Mouse (Mus musculus) midbrain, embryonic 14.5 days (tissue): ENCODE measurements at regions not wholly inside any gene's neighbourhood (a gene's known extent, or its start where the extent isn't known, plus 50 kb on each side); places are given as distances from the start of the nearest gene placed in this dataset.

Experiments
- ATAC-seq: fragments of 200-750 bp; cut with Nextera tagmentation; 2 replicates; pipeline ENCODE4 v1.8.0; 2017; ENCODE audit warnings: moderate number of reproducible peaks, moderate library complexity; ENCODE audit not compliant: low FRiP score, low TSS enrichment
- DNase-seq: peaks from one replicate; pipeline ENCODE4 v3.0.0-alpha.2; 2015
- H3K27ac ChIP-seq: fragments of 300-500 bp; sonication (generic); replicated peaks from 2 replicates; pipeline ENCODE4 v1.5.1; 2014; ENCODE audit warnings: mild to moderate bottlenecking, low read depth, low read length, moderate library complexity
- H3K27me3 ChIP-seq: fragments of 300-500 bp; sonication (generic); 2 replicates; pipeline ENCODE4 v1.6.1; 2014; ENCODE audit warnings: low read length, control low read depth, mixed read lengths; ENCODE audit not compliant: control insufficient read depth, insufficient read depth
- H3K36me3 ChIP-seq: fragments of 300-500 bp; sonication (generic); 2 replicates; pipeline ENCODE4 v1.6.1; 2014; ENCODE audit warnings: low read length, control low read depth; ENCODE audit not compliant: control insufficient read depth, insufficient read depth
- H3K4me1 ChIP-seq: fragments of 300-500 bp; sonication (generic); 2 replicates; pipeline ENCODE4 v1.6.1; 2014; ENCODE audit warnings: mild to moderate bottlenecking, antibody characterized with exemption, low read length, control low read depth; ENCODE audit not compliant: control insufficient read depth, insufficient read depth
- H3K4me2 ChIP-seq: fragments of 300-500 bp; sonication (generic); 2 replicates; pipeline ENCODE4 v1.6.1; 2014; ENCODE audit warnings: mild to moderate bottlenecking, low read length, moderate library complexity
- H3K4me3 ChIP-seq: fragments of 300-500 bp; sonication (generic); replicated peaks from 2 replicates; pipeline ENCODE4 v1.5.1; 2014; ENCODE audit warnings: low read depth, low read length
- H3K9ac ChIP-seq: fragments of 300-500 bp; sonication (generic); replicated peaks from 2 replicates; pipeline ENCODE4 v1.6.1; 2014; ENCODE audit warnings: mild to moderate bottlenecking, low read length, moderate library complexity
- H3K9me3 ChIP-seq: fragments of 300-500 bp; sonication (generic); 2 replicates; pipeline ENCODE4 v1.6.1; 2016; ENCODE audit warnings: low read length, control low read depth, mixed read lengths; ENCODE audit not compliant: control insufficient read depth
- WGBS: fragments of 180-500 bp; shearing (Covaris S2); extraction: QIAGEN DNeasy Blood & Tissue Kit; methylation state at CpG from one replicate; pipeline ENCODE4 v1.1.7; 2014; 5-methylcytosine and 5-hydroxymethylcytosine counted together

GRCm38 (mm10) chr11:19160227-19160626 lies 141.4 kb upstream of the Meis1 start:
- ATAC-seq (peak; percentile 58; the same call in 1 of the 2 replicates), DNase-seq (peak; percentile 49)
- H3K9me3 ChIP-seq = no peaks in the 10 kb centered on the region
- H3K4me3 ChIP-seq = no peak overlapping the region
- WGBS = 46% methylated on average over 3 of the region's 3 CpGs
- no peak overlapping the region for H3K27ac ChIP-seq
- H3K27me3 ChIP-seq = no peaks in the 10 kb centered on the region
- H3K4me2 ChIP-seq = no peak overlapping the region
- H3K4me1 ChIP-seq = 0 out of 2 replicates have a peak, but pooled peaks cover 4% of the 10 kb centered on the region
- no peak overlapping the region for H3K9ac ChIP-seq
- H3K36me3 ChIP-seq = no peaks in the 10 kb centered on the region

GRCm38 (mm10) chr11:19160669-19161068 lies 141.9 kb upstream of the Meis1 start:
- no peak for ATAC-seq
- H3K9me3 ChIP-seq = no peaks in the 10 kb centered on the region
- H3K9ac ChIP-seq = no peak overlapping the region
- H3K36me3 ChIP-seq = no peaks in the 10 kb centered on the region
- no peak overlapping the region for H3K4me3 ChIP-seq
- H3K27me3 ChIP-seq = no peaks in the 10 kb centered on the region
- no peak for DNase-seq
- 0 out of 2 replicates have a peak, but pooled peaks cover 4% of the 10 kb centered on the region for H3K4me1 ChIP-seq
- H3K27ac ChIP-seq = 0 out of 2 replicates have a peak overlapping the region, but pooled peaks have one; percentile 9
- no peak overlapping the region for H3K4me2 ChIP-seq
- 34% methylated on average over 5 of the region's 5 CpGs for WGBS

GRCm38 (mm10) chr11:19170938-19171337 lies 152.2 kb upstream of the Meis1 start:
- H3K27ac ChIP-seq = no peak overlapping the region
- ATAC-seq (no peak), DNase-seq (no peak)
- 0 out of 2 replicates have a peak, but pooled peaks cover 3% of the 10 kb centered on the region for H3K4me1 ChIP-seq
- no peaks in the 10 kb centered on the region for H3K27me3 ChIP-seq
- H3K9me3 ChIP-seq = no peaks in the 10 kb centered on the region
- no peak overlapping the region for H3K4me2 ChIP-seq
- H3K36me3 ChIP-seq = no peaks in the 10 kb centered on the region
- no peak overlapping the region for H3K4me3 ChIP-seq
- no peak overlapping the region for H3K9ac ChIP-seq
- 93% methylated on average over 2 of the region's 2 CpGs for WGBS

GRCm38 (mm10) chr11:19174305-19175017 lies 155.7 kb upstream of the Meis1 start:
- H3K36me3 ChIP-seq = no peaks in the 10 kb centered on the region
- H3K9ac ChIP-seq = no peak overlapping the region
- 66% methylated on average over 13 of the region's 13 CpGs for WGBS
- no peak overlapping the region for H3K4me2 ChIP-seq
- H3K27ac ChIP-seq = no peak overlapping the region
- ATAC-seq (no peak), DNase-seq (peak; percentile 28)
- H3K4me1 ChIP-seq = 0 out of 2 replicates have a peak, but pooled peaks cover 3% of the 10 kb centered on the region
- no peak overlapping the region for H3K4me3 ChIP-seq
- H3K27me3 ChIP-seq = no peaks in the 10 kb centered on the region
- H3K9me3 ChIP-seq = no peaks in the 10 kb centered on the region

- 100% methylated on average over 1 of the region's 1 CpGs for WGBS
- no peak overlapping the region for H3K4me3 ChIP-seq
- ATAC-seq = no peak
Observed at GRCm38 (mm10) chr11:19179290-19179689, 160.5 kb upstream of the Meis1 start.

GRCm38 (mm10) chr11:19189778-19190177 lies 171.0 kb upstream of the Meis1 start:
- H3K36me3 ChIP-seq = no peaks in the 10 kb centered on the region
- WGBS = 77% methylated on average over 2 of the region's 2 CpGs
- no peak overlapping the region for H3K4me3 ChIP-seq
- ATAC-seq (no peak), DNase-seq (no peak)
- H3K9ac ChIP-seq = no peak overlapping the region
- no peaks in the 10 kb centered on the region for H3K4me1 ChIP-seq
- H3K27me3 ChIP-seq = no peaks in the 10 kb centered on the region
- H3K4me2 ChIP-seq = no peak overlapping the region
- H3K27ac ChIP-seq = no peak overlapping the region
- H3K9me3 ChIP-seq = no peaks in the 10 kb centered on the region

More at GRCm38 (mm10) chr11:19179290-19179689, 160.5 kb upstream of the Meis1 start:
- H3K4me1 ChIP-seq = no peaks in the 10 kb centered on the region
- no peak overlapping the region for H3K27ac ChIP-seq
- H3K27me3 ChIP-seq = no peaks in the 10 kb centered on the region
- no peaks in the 10 kb centered on the region for H3K9me3 ChIP-seq
- H3K36me3 ChIP-seq = no peaks in the 10 kb centered on the region
- H3K4me2 ChIP-seq = no peak overlapping the region
- no peak for DNase-seq
- H3K9ac ChIP-seq = no peak overlapping the region

GRCm38 (mm10) chr11:19194464-19194863 lies 175.7 kb upstream of the Meis1 start:
- Histone ChIP-seq H3K36me3 (no peaks in the 10 kb centered on the region), H3K4me2 (no peak overlapping the region), H3K27ac (no peak overlapping the region), H3K27me3 (no peaks in the 10 kb centered on the region), H3K4me3 (no peak overlapping the region), H3K4me1 (no peaks in the 10 kb centered on the region), H3K9ac (no peak overlapping the region), H3K9me3 (no peaks in the 10 kb centered on the region)
- DNase-seq (no peak), ATAC-seq (no peak)
- WGBS = 79% methylated on average over 1 of the region's 1 CpGs

- Histone ChIP-seq H3K36me3 (no peaks in the 10 kb centered on the region), H3K4me2 (no peak overlapping the region), H3K4me1 (no peaks in the 10 kb centered on the region), H3K27ac (no peak overlapping the region), H3K27me3 (no peaks in the 10 kb centered on the region), H3K9me3 (no peaks in the 10 kb centered on the region), H3K9ac (no peak overlapping the region), H3K4me3 (no peak overlapping the region)
- DNase-seq (no peak), ATAC-seq (no peak)
- WGBS = 80% methylated on average over 1 of the region's 1 CpGs
Observed at GRCm38 (mm10) chr11:19197790-19198189, 179.0 kb upstream of the Meis1 start.
